Mouse (Mus musculus): Measurements from ENCODE around the gene Egfr.

Gene Egfr

GRCm38 (mm10) chr11:16752007-16752348 is at the start of gene Egfr:
Gene Egfr (plus strand): TSS chr11:16752203.
- DNase-seq, result peak; percentile 76

GRCm38 (mm10) chr11:16703221-16703620 is 48.8 kb upstream of the Egfr start:
- no peak for DNase-seq

DNA sequence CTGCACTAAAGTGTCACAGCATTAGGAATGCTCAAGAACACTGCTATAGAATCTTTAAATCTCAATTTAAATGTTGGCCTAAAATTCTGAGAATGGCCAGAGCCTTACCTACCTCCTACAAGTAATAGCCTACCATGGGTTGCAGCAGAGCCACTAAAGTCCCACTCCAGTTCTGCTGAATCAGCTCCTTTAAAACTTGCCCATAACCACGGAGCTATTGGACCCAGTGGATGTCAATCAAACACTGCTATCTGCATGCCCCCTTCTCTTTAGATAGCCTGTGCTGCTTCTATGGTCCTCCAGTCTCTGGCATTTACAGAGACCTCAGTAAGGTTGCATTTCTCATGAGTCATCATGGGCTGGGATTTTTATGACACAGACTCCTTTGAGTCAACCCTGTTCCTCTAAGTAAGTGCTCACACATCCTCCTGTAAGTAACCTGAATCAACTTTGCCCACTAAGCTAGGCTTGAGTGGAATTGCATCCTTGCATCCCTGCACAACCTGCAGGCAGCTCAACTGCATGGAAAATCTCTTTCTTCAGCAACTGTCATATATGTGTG is 16.8 kb upstream of the Egfr start:
- DNase-seq, result no peak

- DNase-seq, result no peak
Observed at GRCm38 (mm10) chr11:16737323-16737722, 14.7 kb upstream of the Egfr start.

DNA sequence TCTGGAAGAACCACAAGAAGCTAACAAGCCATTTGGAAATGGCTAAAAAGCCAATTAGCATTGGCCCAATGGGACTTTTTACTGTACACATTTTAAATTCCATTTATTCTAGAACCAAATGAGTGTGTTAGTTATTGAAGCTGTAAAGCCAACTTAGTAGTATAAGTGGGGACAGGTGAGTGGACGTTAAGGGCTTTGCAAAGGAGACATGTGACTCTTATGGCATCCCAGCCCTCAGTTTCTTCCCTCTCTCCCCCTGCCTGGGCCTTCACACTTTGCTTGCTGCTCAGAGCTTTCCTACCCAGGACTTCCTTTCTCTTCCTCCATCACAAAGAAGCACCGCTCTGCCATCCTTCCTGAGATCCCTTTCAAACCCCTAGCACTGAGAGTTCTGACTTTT is 13.3 kb upstream of the Egfr start:
- no peak for DNase-seq

DNA sequence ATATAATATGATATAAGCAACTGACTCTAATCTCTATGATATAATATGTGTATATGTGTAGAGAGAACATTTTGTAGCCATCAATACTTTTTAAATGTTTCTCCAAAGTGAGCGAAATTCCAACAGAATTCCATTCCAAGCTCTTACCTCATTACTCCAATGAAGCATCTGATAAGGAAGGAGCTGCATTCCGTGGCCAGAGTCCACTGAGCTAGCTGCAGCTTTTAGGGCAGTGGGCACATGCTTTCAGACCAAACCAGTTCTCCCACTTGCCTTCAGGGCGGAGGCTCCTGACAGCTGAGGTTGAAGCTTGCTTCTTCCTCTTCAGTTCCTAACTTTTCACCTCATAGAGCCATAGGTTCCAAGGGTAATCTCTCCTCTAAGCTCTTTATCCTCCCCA is 12.8 kb upstream of the Egfr start:
- DNase-seq, result no peak

GRCm38 (mm10) chr11:16740691-16741611 is 11.1 kb upstream of the Egfr start:
- no peak for DNase-seq

DNA sequence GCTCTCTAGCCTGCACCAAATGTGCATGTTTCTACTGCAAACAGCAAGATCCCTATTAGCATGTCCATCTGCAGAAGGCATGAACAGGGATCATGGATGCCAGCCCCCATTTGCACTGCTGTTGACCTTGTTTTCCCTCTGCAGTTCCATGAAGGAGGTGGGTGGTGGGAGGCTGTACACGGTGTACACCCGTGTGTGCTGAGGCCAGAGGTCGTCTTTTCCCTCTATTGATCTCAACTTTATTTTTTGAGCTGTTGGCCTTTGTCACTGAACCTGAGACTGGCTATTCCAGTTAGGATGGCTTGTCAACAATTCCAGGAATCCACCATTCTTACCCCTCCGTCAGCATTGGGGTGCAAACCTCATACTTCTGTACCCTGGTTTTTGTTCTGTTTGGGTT is 9.8 kb upstream of the Egfr start:
- no peak for DNase-seq

GRCm38 (mm10) chr11:16742821-16743220 is 9.2 kb upstream of the Egfr start:
- no peak for DNase-seq

DNA sequence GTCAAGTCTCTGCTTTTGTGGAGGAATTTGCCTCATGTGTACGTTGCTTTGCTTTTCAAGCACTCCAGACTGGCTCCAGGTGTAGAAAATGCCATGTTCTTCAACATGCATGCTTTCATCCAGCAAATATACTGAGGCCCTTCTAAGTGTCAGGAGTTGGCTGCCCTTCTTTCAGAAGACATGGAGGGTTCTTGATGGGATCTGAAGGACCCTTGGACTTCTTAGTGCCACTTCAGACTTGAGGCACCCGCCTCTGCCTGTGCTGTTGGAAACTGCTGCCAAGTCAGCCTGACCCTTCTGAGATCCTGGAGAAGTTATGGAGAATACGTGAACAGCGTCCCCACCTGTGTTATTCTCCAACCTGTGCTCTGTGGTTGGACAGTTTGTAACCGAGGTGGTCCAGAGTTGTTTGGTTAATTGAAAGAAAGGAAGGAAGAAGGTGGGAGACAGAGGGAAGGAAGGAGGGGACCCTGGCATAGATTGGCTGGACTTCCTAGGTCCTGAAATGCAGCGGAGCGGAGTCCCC is 483 bp upstream of the Egfr start:
- DNase-seq, result peak; percentile 82

- peak; percentile 40 for DNase-seq
Observed at GRCm38 (mm10) chr11:16752349-16753153, 548 bp downstream of the Egfr start.

DNA sequence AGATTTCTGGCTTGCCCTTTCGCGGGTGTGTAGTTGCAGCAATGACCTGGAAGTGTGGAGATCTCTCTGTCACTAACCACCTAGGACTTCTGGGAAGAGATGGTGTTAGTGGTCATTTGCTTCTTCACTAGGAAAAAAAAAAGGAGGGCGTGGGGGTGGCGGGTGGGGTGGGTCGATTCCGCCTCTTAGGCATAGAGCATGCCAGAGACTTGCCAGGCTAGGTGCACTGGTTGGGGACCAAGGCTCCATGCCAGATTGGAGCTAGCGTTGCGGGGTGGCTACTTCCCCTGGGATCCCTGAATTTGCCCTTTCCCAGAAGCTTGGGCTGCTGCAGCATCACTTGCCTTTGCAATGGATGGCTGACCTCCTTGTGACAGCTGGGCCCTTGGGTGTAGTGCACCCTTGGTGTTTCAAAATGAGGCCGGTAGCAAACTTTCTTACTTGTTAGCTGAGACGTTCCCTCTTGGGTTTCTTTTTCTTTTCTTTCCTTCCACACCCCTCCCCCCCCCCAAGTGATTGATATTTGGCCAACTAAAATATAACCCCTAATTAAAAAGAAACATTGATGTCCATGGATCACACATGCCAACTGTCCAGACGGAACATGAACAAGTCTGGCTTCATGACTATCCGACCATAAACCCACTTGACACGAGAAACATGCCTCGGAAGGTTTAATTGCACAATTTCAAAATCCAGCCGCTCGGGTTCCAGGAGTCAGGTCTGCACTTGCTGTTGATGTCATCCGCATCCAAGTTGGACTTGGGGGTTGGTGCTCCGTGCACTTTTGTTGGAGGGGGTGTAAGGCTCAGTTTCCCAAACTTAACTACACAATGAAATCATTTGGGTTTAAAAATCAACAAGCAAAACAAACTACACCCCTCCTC is 1.4 kb downstream of the Egfr start:
- no peak for DNase-seq

DNA sequence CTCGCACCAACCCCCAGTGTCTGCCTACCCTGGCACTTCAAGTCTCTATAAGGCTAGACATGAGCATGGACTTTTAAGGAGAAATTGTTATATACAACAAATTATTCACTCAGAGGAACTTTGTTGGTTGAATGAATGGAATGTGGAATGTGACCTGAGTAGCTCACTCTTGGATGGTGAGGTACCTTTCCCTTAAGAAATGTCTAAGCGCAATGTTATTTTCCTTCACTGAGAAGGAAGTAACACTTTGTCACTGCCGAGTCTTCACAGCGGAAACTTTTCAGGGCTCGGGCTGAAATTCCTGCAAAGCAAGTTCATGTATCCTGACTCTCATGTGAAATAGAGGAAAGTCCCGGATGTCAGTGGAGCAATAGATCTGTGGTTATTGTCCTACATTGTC is 7.9 kb downstream of the Egfr start:
- DNase-seq, result no peak

DNA sequence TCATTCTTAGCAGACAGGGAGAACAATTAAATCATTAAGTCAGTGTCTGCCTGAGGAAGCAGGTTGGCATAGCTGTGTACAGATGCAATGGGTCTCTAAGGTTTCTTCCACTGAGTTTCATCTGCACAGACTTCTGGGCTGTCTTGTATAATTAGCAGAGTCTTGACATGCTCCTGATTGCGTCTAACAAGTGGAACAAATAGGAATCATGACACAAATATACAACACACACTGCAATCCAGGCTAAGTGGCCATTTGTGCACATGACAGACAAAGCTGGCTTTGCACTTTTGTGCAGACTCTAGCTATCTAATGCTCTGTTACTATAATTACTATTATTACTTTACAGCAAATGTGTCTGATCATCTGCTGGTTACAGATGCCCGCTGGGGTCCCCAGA is 9.2 kb downstream of the Egfr start:
- DNase-seq, result no peak

- no peak for DNase-seq
Observed at GRCm38 (mm10) chr11:16766038-16766815, 14.2 kb downstream of the Egfr start.

DNA sequence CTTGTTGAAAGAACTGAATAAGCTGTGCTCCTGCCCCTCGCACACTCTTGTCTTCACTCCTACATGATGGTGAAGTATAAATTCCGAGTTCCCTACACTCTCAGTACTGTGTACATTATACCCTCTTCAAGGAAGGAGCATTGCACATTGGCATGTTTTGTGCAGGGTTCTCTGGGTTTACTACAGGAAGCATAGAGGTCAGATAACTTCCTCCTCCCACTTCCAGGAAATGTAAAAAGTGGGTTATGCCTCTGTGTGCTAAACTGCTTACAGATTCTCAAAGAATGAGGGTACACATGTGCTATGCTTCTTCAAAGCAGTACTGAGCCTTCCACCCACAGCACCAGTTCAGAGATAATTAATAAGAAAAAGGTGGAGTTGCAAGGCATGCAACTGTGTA is 16.0 kb downstream of the Egfr start:
- DNase-seq, result no peak

DNA sequence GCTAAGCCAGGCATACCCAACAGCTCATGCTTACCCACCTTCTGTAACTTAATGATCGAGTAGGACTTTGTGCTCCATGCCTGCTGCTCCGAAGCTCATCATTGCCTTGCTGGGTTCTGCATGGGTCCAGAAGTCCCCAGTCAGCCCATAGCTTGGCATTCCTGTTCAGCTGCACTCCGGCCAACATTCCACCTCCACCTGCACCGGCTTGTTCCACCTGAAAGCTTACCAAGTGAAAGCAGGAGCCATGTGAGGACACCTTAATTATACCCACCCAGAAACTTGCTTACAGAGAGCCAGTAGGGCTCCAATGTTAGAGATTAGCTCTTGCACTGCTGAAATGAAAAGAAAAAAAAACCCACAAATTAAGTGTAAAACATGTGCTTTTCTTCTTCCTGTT is 17.3 kb downstream of the Egfr start:
- no peak for DNase-seq

- DNase-seq, result no peak
Observed at GRCm38 (mm10) chr11:16769709-16770303, 17.8 kb downstream of the Egfr start.

GRCm38 (mm10) chr11:16770966-16771365 is 19.0 kb downstream of the Egfr start:
- no peak for DNase-seq

DNA sequence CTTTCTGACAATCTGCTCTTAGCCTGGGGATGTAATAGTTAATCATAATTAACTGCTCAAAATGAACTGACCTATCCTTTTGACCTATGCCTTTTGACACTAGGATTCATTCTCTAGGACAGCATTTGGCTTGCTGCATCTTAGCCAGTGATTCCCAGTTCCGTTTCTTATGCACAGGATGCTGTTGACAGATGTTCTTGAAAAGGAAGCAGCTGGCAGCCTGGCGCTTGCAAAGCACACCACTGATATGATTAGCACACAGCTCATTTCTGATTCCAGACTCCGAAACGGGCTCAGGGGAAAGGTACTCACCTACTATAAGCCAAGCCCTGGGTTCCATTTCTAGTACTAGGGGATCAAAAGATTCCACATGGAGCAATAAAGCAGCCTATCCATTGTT is 20.7 kb downstream of the Egfr start:
- DNase-seq, result no peak

GRCm38 (mm10) chr11:16776967-16777366 is 25.0 kb downstream of the Egfr start:
- no peak for DNase-seq

All from lung, postnatal 14 days (tissue).